Mouse (Mus musculus): ENCODE results near the gene Mrps16.

DNA sequence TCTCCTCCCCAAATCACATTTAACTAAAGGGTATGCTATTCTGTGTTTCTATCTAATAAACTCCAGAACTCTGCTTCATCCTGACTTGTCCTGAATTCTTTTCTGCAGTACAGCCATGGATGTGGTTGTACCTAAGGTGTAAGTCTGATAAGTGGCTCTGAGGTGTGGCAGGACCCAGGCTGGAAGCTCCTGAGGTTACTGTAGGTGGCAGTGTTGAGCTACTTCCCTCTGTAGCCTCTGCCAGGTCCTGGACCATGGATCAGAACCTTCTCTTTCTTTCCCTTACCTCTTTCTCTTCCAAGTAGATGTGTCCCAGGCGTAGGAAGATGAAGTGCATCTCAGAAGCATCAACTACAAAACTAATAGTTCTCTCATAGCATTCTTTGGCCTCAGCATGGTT is 6.6 kb upstream of the Mrps16 start:
- no peak for TF ChIP-seq GATA1 (IDR thresholded peaks at IDR 0.05; ENCODE audit: borderline replicate concordance, low read length)
- no peak for TF ChIP-seq FLI1 (IDR thresholded peaks at IDR 0.05; ENCODE audit: low read length)

Measured in megakaryocyte, embryonic 14.5 days (primary cell).